Mouse (Mus musculus): ENCODE measurements around the gene Foxj2. TPM values are rescaled to one million over a fixed set of nuclear protein-coding genes. Genes with fewer than 3 reads are reported as not detected.

Gene Foxj2
- total RNA-seq, 2 experiments from 2014 or later = 26.1 to 26.3 TPM

- peak in 1 of 2 experiments; percentile 14 for DNase-seq (ENCODE audit: low spot score in 2 of 2)
Observed at GRCm38 (mm10) chr6:122811771-122812600, 7.7 kb upstream of the Foxj2 start.

DNA sequence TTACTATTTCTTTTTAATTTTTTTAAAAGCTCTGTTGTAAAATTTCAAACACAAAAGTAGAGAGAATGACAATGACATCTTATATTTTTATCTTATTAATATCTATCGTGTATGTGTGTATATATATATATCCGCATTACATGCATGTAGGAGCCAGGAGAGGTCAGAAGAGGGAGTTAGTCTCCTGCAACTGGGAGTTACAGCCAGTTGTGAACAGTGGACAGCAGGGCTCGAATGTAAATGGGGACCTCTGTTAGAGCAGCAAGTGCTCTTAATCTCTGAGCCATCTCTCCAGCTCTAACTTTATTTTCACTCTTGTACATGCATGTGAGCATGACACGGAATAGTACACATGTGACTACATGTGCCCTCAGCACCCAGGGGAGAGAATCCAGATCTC, 7.0 kb upstream of the Foxj2 start:
- no peak for DNase-seq (ENCODE audit: low spot score in 2 of 2)

DNA sequence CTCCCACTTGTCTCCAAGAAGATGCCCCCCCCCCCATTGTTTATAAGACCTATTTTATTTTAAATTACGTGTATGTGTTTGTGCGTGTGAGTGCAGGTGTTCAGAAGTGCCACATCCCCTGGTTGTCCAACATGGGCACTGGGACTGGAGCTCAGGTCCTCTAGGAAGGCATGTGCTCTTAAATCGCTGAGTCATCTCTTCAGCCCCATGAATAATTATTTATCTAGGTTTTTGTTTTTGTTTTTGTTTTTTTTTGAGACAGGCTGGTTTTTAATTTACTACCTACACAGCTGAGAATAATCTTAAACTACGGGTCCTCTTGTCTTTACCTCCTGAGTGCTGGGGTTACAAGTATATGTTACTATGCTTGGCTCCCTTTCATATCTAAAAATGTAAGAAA, 6.1 kb upstream of the Foxj2 start:
- DNase-seq (ENCODE audit: low spot score in 2 of 2) = no peak

DNA sequence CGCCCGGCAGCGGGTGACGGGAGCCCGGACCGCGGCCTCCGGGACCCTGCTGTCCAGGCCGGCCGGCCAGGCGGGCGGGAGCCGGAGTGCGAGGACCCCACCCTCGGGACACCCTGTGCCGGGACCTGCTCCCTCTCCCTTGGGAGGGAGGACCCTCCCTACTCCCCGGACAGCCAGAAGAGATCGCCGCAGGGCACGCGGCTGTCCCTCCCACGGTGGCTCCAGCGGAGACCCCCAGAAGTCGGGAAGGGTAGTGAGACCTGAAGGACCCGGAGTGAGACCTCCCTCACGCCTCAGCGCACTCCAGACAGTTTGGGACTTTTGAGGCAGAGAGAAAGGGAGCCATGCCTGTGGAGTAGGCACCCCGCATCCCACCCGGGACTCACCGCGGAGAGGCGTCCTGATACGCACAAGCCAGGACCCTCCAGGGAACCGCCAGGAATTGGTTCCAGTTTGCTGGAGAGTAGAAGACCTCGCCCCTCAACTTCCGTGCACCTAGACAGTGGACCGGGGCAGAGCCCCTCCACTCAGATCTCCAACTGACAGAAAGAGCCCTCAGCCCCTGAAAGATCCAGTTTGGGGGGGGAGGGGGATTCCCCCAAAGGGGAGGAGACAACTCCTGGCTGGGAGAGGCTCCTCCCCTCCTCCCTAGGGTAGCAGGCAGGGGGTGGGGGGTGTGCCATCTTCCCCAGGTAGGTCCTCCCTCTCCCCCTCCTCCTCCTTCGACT, 521 bp downstream of the Foxj2 start:
- DNase-seq (ENCODE audit: low spot score in 2 of 2) = peak; percentile 41 to 42

DNA sequence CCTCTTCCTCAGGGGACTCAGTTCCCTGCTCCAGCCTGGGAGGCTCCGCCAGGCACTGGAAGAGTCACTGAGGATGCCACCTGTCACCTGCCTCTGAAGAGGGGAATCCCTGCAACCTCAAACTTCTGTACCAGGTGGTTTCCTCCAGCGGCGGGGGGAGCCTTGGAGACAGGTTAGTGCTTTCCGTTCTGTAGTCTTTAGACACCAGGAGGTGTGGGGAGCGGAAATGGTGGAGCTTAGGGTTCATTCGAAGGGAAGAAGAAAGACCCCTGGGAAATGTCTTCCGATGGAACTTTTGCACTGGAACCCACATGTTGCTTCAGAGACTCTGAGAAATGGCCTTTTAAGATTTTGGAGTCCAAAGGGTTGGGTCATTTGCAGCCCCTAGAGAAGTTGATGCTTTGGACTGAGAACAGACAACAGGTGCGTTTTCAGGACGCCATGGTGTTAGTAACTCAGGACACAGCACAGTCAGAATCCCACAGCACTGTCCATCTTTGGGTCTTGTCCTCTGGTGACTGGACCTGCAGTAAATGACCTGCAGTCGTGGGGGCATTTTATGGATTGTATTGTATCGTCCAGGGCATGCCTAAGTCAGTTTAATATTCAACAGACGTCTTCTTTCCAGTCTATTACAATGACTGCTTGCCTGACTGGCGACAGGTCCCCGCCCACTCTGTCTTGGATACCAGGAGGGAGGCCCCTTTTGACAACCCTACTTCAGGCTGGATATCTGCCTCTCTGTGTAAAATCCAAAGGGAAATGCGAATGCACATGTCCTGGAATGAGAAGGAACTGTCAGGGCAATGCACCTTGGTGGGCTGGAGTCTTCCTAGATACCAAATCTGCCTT, 1.3 kb downstream of the Foxj2 start:
- no peak for DNase-seq (ENCODE audit: low spot score in 2 of 2)

- no peak for DNase-seq (ENCODE audit: low spot score in 2 of 2)
Observed at GRCm38 (mm10) chr6:122821822-122822221, 2.1 kb downstream of the Foxj2 start.

GRCm38 (mm10) chr6:122824086-122824485, 4.4 kb downstream of the Foxj2 start:
- DNase-seq (ENCODE audit: low spot score in 2 of 2) = no peak

DNA sequence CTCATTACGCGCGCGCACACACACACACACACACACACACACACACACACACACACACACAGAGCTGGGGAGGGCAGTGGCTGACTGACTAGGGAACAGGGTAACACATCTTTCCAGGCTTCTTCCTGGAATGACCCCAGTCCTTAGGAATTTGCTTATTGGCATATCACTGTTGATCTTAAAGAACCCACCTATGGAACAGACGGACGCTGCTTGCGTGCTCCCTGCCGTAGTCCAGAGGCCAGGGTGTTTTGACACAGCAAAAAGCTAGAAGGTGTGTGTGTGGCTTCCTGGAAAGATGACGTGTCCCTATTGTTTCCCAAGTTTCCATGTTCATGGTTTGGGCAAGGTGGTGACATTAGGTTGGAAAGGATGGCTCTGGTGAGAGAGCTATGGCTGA, 5.5 kb downstream of the Foxj2 start:
- DNase-seq (ENCODE audit: low spot score in 2 of 2) = no peak

DNA sequence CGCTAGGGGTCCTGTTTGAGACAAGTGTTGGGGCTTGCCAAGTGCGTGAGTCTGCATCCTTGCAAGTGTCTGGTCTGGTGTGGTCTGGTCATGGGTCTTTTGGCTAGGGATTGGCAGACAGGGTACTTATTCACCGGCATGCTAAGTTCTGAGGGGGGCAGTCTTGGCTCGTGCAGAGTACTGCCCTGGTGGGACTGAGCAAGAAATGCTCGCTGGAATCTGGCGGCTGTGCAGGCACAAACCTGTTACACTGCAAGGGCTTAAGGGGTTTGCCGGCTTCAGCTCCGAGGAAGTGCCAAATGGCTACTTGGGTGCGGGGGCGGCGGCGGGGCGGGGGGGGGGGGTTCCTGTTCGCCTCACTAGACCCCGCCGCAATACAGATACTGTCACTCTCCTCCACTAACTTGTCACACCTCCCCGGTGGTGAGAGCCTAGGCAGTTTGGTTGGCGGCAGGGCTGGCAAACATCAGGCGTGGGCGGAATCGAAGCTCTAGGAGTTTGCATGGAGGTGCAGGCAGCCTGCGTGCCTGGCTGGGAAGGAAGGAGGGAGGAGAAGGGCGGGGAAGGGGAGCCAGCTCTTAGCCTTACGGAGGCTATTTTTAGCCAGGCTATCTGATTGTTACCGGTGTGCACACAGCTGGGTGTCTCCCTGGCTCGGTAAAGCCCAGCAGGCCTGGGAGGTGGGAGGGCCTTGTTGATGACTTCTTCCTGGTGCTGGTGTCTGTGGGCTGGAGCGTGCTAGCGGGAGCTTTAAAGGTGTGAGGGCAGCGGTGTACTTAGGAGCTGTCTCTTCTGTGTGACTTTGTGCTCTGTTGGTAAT, 6.4 kb downstream of the Foxj2 start:
- DNase-seq (ENCODE audit: low spot score in 2 of 2) = peak; percentile 55 to 63

DNA sequence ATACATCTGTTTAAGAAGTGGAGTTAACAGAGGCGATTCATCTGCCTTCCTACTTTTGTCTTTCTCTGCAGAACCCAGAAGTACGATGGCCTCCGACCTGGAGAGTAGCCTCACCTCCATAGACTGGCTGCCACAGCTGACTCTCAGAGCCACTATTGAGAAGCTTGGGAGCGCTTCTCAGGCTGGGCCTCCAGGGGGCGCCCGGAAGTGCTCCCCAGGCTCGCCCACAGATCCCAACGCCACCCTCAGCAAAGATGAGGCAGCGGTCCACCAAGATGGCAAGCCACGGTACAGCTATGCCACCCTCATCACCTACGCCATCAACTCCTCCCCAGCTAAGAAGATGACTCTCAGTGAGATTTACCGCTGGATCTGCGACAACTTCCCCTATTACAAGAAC, 8.4 kb downstream of the Foxj2 start:
- DNase-seq (ENCODE audit: low spot score in 2 of 2) = peak in 1 of 2 experiments; percentile 19

DNA sequence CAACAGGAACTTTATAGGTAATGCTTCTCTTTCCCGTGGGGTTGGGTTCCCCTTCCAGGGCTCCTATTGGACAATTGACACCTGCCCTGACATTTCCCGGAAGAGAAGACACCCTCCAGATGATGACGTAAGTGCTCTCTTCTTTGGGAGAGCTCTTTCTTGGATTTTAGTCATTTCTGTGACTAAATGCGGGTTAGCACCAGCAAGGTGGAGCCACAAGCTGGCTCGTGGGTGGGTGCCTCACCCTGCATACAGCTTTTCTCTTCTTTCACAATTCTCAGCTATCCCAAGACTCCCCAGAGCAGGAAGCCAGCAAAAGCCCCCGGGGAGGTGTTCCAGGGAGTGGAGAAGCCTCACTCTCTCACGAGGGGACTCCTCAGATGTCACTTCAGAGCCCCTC, 13.2 kb downstream of the Foxj2 start:
- DNase-seq (ENCODE audit: low spot score in 2 of 2) = no peak

DNA sequence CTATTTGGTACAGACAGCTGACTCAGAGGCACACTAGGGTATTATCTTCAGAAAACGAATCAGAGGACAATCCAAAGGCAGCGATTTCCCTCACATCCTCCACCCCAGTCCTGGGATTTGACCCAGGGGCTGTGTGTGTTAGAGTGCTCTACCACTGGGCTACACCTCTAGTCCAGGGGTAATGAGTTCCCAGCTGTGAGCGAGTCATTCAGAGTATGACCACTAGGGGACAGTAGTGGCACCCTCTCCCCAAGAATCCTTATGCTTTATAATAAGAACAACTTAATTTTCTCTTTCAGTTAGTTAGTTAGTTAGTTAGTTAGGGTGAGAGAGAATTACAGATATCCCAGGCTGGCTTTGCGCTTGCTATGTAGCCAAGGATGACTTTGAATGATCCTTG, 14.7 kb downstream of the Foxj2 start:
- DNase-seq (ENCODE audit: low spot score in 2 of 2) = no peak

DNA sequence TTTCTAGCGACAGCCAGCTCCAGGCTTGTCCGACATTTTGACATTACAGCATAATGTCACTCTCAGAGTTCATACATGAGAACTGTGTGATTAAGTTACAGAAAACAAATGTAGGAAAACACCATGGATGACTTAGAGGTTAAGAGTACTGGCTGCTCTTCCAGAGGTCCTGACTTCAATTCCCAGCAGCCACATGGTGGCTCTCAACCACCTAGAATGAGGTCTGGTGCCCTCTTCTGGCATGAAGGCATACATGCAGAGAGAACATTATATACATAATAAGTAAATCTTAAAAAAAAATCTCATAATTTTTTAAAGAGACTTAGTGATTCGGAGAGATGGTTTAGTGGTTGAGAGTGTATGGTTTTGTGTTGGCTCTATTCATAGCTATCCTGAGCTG, 17.3 kb downstream of the Foxj2 start:
- no peak for DNase-seq (ENCODE audit: low spot score in 2 of 2)

DNA sequence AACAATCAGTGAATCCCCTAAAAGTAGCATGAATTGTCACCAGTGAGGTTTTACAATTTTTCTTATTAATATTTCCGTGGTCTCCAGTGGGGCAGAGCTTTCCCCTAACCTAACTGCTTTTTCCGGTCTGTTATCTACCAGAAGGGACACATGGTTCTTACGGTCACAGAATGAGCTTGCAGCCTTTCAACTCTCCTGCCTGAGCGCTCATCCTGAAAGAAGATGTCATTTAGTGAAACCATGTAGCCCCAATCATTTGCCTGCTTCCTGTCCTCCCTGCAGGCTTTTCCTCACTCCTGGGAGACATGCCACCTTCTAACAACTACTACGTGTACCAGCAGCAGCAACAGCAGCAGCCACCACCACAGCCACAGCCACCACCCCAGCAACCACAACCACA, 17.8 kb downstream of the Foxj2 start:
- DNase-seq (ENCODE audit: low spot score in 2 of 2) = no peak

DNA sequence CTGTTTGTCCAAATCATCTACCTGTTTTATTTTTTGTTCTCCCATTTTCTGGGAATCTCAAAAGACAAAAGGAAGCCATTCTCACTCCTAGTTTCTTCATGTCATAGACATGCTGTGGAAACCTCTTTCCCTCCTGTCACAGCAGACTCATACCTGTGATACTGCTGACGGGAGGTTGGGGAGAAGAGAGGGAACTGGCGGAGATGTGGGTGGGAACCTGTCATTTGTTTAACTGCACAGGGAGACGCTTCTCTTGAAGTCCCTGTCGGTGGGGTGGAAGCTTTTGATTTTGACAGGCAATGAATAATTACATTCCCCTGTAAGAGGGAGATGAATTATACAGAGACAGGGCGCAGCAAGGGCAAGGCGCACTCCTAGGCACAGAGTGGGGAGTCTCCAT, 24.0 kb downstream of the Foxj2 start:
- no peak for DNase-seq (ENCODE audit: low spot score in 2 of 2)

DNA sequence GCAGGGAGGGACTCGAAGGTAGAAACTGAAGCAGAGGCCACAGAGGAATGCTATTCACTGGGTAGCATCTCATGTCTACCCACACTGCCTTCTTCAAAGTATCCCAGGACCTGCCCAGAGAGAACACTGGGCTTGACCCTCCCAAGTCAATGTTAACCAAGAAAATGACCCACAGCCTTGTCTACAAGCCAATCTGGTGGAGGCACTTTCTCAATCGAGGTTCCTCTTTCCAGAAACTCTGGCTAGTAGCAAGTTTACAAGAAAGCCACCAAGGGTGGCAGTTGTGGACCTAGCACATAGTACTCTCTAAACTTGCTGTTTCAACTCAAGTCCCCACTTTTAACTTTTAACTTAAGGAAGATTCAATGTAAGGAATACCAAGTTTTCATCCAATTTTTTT, 33.0 kb downstream of the Foxj2 start:
- no peak for DNase-seq (ENCODE audit: low spot score in 2 of 2)

DNA sequence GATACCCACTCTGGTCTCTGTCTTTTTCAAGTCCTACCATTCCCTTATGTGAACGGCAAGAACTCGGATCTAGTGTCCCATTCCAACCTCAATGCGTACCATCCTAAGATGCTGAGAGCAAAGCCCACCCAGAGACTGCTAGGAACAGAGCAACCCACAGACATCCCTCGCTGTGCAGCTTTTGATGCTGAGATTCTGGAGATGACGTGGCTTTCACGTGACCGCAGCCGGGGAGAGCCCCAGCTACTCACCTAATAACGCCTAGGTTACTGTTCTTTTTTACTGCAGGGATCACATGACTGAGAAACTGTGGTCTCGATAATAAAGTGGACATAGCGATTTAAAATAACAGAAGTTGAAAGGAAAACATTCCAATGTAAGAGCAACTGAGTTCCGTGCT, 34.8 kb downstream of the Foxj2 start:
- DNase-seq (ENCODE audit: low spot score in 2 of 2) = no peak

- no peak for DNase-seq (ENCODE audit: low spot score in 2 of 2)
Observed at GRCm38 (mm10) chr6:122855955-122856354, 36.2 kb downstream of the Foxj2 start, which contains the start of gene C3ar1. Gene C3ar1, minus strand, starts transcription at chr6:122856161.

DNA sequence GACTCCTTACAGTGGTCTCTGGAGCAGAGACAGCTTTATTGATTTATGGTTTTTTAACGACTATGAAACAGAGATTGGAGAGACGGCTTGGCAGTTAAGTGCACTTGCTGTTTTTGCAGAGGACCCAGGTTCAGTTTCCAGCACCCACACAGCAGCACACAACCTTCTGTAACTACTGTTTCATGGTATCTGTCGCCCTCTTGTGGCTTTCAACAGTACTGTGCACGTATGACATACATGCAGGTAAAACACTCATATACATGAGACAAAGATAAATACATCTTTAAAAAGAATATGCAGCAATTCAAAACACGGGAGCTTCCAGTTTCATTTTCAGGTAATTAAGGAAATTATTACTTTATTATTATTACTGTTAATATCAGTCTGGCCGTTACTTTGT, 42.7 kb downstream of the Foxj2 start:
- DNase-seq (ENCODE audit: low spot score in 2 of 2) = no peak

DNA sequence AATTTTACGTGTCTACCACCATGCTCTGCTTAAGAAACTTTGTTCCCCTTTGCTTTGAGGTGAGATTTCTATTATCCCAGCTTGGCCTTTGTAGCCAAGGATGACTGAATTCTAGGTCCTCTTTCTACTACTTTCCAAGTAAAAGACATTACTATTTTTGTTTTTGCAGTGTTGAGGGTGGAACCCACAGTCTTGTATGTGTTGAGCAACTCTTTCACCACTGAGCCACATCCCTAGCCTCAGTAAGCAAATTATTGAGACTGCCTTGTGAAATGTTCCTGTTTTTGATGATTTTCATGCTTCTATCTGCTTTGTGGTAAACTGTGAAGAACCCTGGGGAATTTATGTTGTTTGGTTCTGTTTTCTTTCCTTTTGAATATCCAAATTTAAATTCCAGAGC, 43.2 kb downstream of the Foxj2 start:
- no peak for DNase-seq (ENCODE audit: low spot score in 2 of 2)

DNA sequence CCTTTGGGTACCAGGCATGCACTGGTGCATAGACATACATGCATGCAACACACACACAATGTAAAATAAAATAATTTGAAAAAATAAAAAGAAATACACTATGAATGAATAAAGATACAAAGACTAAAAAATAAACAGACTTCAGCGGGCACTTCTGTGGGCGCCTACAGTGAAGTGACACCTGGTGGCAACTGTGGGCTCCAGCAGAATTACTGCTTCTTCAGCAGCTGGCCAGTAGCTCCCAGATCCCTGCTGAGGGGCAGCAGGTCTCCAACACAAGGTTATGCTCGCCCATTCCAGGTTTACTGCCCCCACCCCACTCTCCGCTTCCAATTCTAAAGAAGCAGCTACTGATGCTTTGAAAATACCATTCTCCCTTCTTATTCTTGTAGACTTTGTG, 48.2 kb downstream of the Foxj2 start:
- DNase-seq (ENCODE audit: low spot score in 2 of 2) = no peak
